Mouse (Mus musculus): ENCODE data around the gene Ly6g5b.

DNA sequence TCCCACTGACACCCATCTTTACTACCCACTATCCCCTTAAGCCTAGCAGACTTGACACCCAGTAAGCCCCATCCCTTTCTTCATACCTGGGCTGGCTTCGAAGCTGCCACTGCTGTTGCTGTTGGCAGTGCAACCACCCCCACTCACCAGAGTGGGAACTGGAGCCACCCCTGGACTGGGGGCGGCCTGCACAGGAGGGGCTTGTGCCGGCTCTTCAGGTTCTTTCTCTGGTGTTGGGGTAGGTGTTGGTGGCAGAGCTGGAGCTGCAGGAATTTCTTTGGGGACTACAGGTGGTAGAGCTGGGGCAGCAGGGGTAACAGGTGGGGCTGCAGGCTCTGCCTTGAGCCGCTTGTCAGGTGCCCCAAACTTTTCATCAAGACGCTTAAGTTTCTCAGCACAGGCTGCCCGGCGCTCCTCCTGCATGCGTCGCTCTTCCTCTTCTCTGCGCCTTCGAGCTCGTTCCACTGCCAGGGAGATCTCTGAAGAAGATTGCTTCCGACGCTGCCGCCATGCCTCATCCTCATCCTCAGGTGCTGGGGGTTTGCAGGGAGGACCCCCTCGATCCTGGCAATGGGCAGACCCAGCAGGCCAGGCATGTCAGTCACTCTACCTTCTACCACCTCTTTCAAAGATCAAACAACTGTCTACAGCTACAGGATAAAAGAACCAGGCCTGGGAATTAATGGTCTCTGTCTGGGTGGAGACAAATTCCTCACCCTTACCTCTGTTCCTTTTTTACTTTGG is 43.8 kb upstream of the Ly6g5b start:
- TF ChIP-seq CTCF (IDR thresholded peaks at IDR 0.05; ENCODE audit: control insufficient read depth, insufficient read depth, insufficient replicate concordance, low read depth, low read length) (no peak), POLR2A (IDR thresholded peaks at IDR 0.05; ENCODE audit: control insufficient read depth, low read depth, low read length) (no peak)
